Mouse (Mus musculus): Measurements from ENCODE around the gene Atg16l2. TPM values are rescaled to one million over a fixed set of nuclear protein-coding genes. Genes with fewer than 3 reads are reported as not detected.
A peak's percentile ranks its signal among the peaks of the same experiment; 100 is the strongest.

Atg16l2 gene
- polyA plus RNA-seq, 1 experiment from 2014 or later: 17.1 TPM

GRCm38 (mm10) chr7:101291211-101291610, 10.8 kb downstream of the Atg16l2 start:
- peaks cover 35% of the 10 kb centered on the region for H3K36me3 ChIP-seq
- no peaks in the 10 kb centered on the region for H3K27me3 ChIP-seq
- H3K4me1 ChIP-seq: peaks cover 19% of the 10 kb centered on the region
- no peak overlapping the region for H3K9ac ChIP-seq
- H3K9me3 ChIP-seq: no peaks in the 10 kb centered on the region
- H3K4me2 ChIP-seq: no peak overlapping the region
- no peak overlapping the region for H3K4me3 ChIP-seq
- no peak for ATAC-seq (ENCODE audit: insufficient number of reproducible peaks, low FRiP score, low TSS enrichment, low read depth)
- WGBS: 87% methylated on average over 5 of the region's 5 CpGs
- H3K27ac ChIP-seq: no peak overlapping the region

GRCm38 (mm10) chr7:101290401-101290800, 11.7 kb downstream of the Atg16l2 start:
- Histone ChIP-seq H3K4me2 (no peak overlapping the region), H3K4me1 (peaks cover 21% of the 10 kb centered on the region), H3K9me3 (no peaks in the 10 kb centered on the region), H3K36me3 (peaks cover 38% of the 10 kb centered on the region), H3K27ac (no peak overlapping the region), H3K27me3 (no peaks in the 10 kb centered on the region), H3K4me3 (no peak overlapping the region), H3K9ac (no peak overlapping the region)
- WGBS: 88% methylated on average over 10 of the region's 10 CpGs
- no peak for ATAC-seq (ENCODE audit: insufficient number of reproducible peaks, low FRiP score, low TSS enrichment, low read depth)

GRCm38 (mm10) chr7:101288436-101288835, 13.6 kb downstream of the Atg16l2 start:
- H3K9me3 ChIP-seq: no peaks in the 10 kb centered on the region
- H3K4me1 ChIP-seq: peaks cover 21% of the 10 kb centered on the region
- no peaks in the 10 kb centered on the region for H3K27me3 ChIP-seq
- ATAC-seq (ENCODE audit: insufficient number of reproducible peaks, low FRiP score, low TSS enrichment, low read depth): no peak
- no peak overlapping the region for H3K4me2 ChIP-seq
- 39% methylated on average over 4 of the region's 4 CpGs for WGBS
- peaks cover 44% of the 10 kb centered on the region for H3K36me3 ChIP-seq
- H3K4me3 ChIP-seq: no peak overlapping the region
- H3K27ac ChIP-seq: no peak overlapping the region
- H3K9ac ChIP-seq: no peak overlapping the region

- Histone ChIP-seq H3K9ac (no peak overlapping the region), H3K4me2 (no peak overlapping the region), H3K9me3 (no peaks in the 10 kb centered on the region), H3K36me3 (peaks cover 51% of the 10 kb centered on the region), H3K27ac (peak overlapping the region; percentile 65; the same call in 1 of the 2 replicates), H3K4me3 (no peak overlapping the region), H3K4me1 (peaks cover 21% of the 10 kb centered on the region), H3K27me3 (no peaks in the 10 kb centered on the region)
- 73% methylated on average over 2 of the region's 2 CpGs for WGBS
- ATAC-seq (ENCODE audit: insufficient number of reproducible peaks, low FRiP score, low TSS enrichment, low read depth): no peak
These were observed 14.2 kb downstream of the Atg16l2 start for GRCm38 (mm10) chr7:101287820-101288219.

GRCm38 (mm10) chr7:101286891-101287290, 15.2 kb downstream of the Atg16l2 start:
- Histone ChIP-seq H3K36me3 (peaks cover 60% of the 10 kb centered on the region), H3K9me3 (no peaks in the 10 kb centered on the region), H3K4me1 (peaks cover 21% of the 10 kb centered on the region), H3K27me3 (no peaks in the 10 kb centered on the region), H3K4me3 (no peak overlapping the region), H3K9ac (no peak overlapping the region), H3K4me2 (no peak overlapping the region), H3K27ac (peak overlapping the region; percentile 65)
- ATAC-seq (ENCODE audit: insufficient number of reproducible peaks, low FRiP score, low TSS enrichment, low read depth): no peak
- WGBS: 75% methylated on average over 4 of the region's 4 CpGs

GRCm38 (mm10) chr7:101284504-101284903, 17.5 kb downstream of the Atg16l2 start:
- no peak overlapping the region for H3K9ac ChIP-seq
- no peak overlapping the region for H3K27ac ChIP-seq
- H3K4me2 ChIP-seq: no peak overlapping the region
- no peaks in the 10 kb centered on the region for H3K9me3 ChIP-seq
- ATAC-seq (ENCODE audit: insufficient number of reproducible peaks, low FRiP score, low TSS enrichment, low read depth): no peak
- H3K4me1 ChIP-seq: peaks cover 21% of the 10 kb centered on the region
- no peak overlapping the region for H3K4me3 ChIP-seq
- H3K36me3 ChIP-seq: peaks cover 54% of the 10 kb centered on the region
- no peaks in the 10 kb centered on the region for H3K27me3 ChIP-seq
- 48% methylated on average over 1 of the region's 1 CpGs for WGBS

- WGBS: 88% methylated on average over 3 of the region's 3 CpGs
- Histone ChIP-seq H3K4me2 (no peak overlapping the region), H3K4me3 (no peak overlapping the region), H3K27me3 (no peaks in the 10 kb centered on the region), H3K36me3 (peaks cover 63% of the 10 kb centered on the region), H3K4me1 (peaks cover 15% of the 10 kb centered on the region), H3K27ac (no peak overlapping the region), H3K9ac (no peak overlapping the region), H3K9me3 (no peaks in the 10 kb centered on the region)
- no peak for ATAC-seq (ENCODE audit: insufficient number of reproducible peaks, low FRiP score, low TSS enrichment, low read depth)
These were observed 19.3 kb downstream of the Atg16l2 start for GRCm38 (mm10) chr7:101282721-101283120.

GRCm38 (mm10) chr7:101272466-101273160, 29.4 kb downstream of the Atg16l2 start:
- H3K4me1 ChIP-seq: no peaks in the 10 kb centered on the region
- no peak overlapping the region for H3K9ac ChIP-seq
- H3K27ac ChIP-seq: no peak overlapping the region
- ATAC-seq (ENCODE audit: insufficient number of reproducible peaks, low FRiP score, low TSS enrichment, low read depth): no peak
- H3K4me3 ChIP-seq: no peak overlapping the region
- H3K9me3 ChIP-seq: no peaks in the 10 kb centered on the region
- H3K27me3 ChIP-seq: no peaks in the 10 kb centered on the region
- H3K36me3 ChIP-seq: peaks cover 39% of the 10 kb centered on the region
- no peak overlapping the region for H3K4me2 ChIP-seq
- 90% methylated on average over 8 of the region's 8 CpGs for WGBS

GRCm38 (mm10) chr7:101271602-101272001, 30.4 kb downstream of the Atg16l2 start:
- Histone ChIP-seq H3K4me1 (peaks cover 5% of the 10 kb centered on the region; the same call in 1 of the 2 replicates), H3K36me3 (peaks cover 29% of the 10 kb centered on the region), H3K9me3 (no peaks in the 10 kb centered on the region), H3K27ac (no peak overlapping the region), H3K9ac (no peak overlapping the region), H3K27me3 (no peaks in the 10 kb centered on the region), H3K4me3 (no peak overlapping the region), H3K4me2 (no peak overlapping the region)
- 86% methylated on average over 1 of the region's 1 CpGs for WGBS
- ATAC-seq (ENCODE audit: insufficient number of reproducible peaks, low FRiP score, low TSS enrichment, low read depth): no peak

GRCm38 (mm10) chr7:101267457-101268259, 34.4 kb downstream of the Atg16l2 start:
- Histone ChIP-seq H3K27me3 (no peaks in the 10 kb centered on the region), H3K9me3 (no peaks in the 10 kb centered on the region), H3K36me3 (peaks cover 10% of the 10 kb centered on the region), H3K4me1 (peaks cover 5% of the 10 kb centered on the region; the same call in 1 of the 2 replicates), H3K27ac (0 out of 2 replicates have a peak overlapping the region, but pooled peaks have one; percentile 8), H3K4me2 (no peak overlapping the region), H3K9ac (no peak overlapping the region), H3K4me3 (no peak overlapping the region)
- ATAC-seq (ENCODE audit: insufficient number of reproducible peaks, low FRiP score, low TSS enrichment, low read depth): no peak
- WGBS: 46% methylated on average over 3 of the region's 3 CpGs

GRCm38 (mm10) chr7:101263511-101263910, 38.5 kb downstream of the Atg16l2 start:
- ATAC-seq (ENCODE audit: insufficient number of reproducible peaks, low FRiP score, low TSS enrichment, low read depth): no peak
- H3K4me3 ChIP-seq: no peak overlapping the region
- no peak overlapping the region for H3K4me2 ChIP-seq
- peaks cover 5% of the 10 kb centered on the region; the same call in 1 of the 2 replicates for H3K4me1 ChIP-seq
- H3K27me3 ChIP-seq: no peaks in the 10 kb centered on the region
- no peaks in the 10 kb centered on the region for H3K9me3 ChIP-seq
- H3K9ac ChIP-seq: no peak overlapping the region
- H3K36me3 ChIP-seq: peaks cover 20% of the 10 kb centered on the region
- no peak overlapping the region for H3K27ac ChIP-seq

- Histone ChIP-seq H3K9ac (no peak overlapping the region), H3K4me2 (no peak overlapping the region), H3K36me3 (peaks cover 20% of the 10 kb centered on the region), H3K4me1 (no peaks in the 10 kb centered on the region), H3K27me3 (no peaks in the 10 kb centered on the region), H3K27ac (no peak overlapping the region), H3K9me3 (no peaks in the 10 kb centered on the region), H3K4me3 (no peak overlapping the region)
- whole genome bisulfite sequencing: 87% methylated on average over 4 of the region's 4 CpGs
- no peak for ATAC-seq (ENCODE audit: insufficient number of reproducible peaks, low FRiP score, low TSS enrichment, low read depth)
These were observed 40.0 kb downstream of the Atg16l2 start for GRCm38 (mm10) chr7:101261941-101262546.
